Mouse (Mus musculus): ENCODE measurements around the gene Rb1. TPM values are rescaled to one million over a fixed set of nuclear protein-coding genes. Genes with fewer than 3 reads are reported as not detected.
A peak's percentile ranks its signal among the peaks of the same experiment; 100 is the strongest.

The Rb1 gene
- polyA plus RNA-seq, 1 experiment from 2014 or later = 37.3 TPM

- Histone ChIP-seq H3K9ac (ENCODE audit: low read length) (no peak overlapping the region), H3K4me1 (replicated peaks; ENCODE audit: control insufficient read depth, insufficient read depth, low read length) (peaks cover 6% of the 10 kb centered on the region; the same call in 1 of the 2 replicates), H3K27me3 (ENCODE audit: control insufficient read depth, insufficient read depth, low read length) (no peaks in the 10 kb centered on the region), H3K4me2 (ENCODE audit: low read depth, low read length, severe bottlenecking) (no peak overlapping the region), H3K36me3 (ENCODE audit: control insufficient read depth, insufficient read depth, low read length) (no peaks in the 10 kb centered on the region), H3K9me3 (ENCODE audit: control insufficient read depth, low read length) (no peaks in the 10 kb centered on the region), H3K4me3 (ENCODE audit: low read depth, low read length) (no peak overlapping the region), H3K27ac (ENCODE audit: low read depth, low read length) (no peak overlapping the region)
- ATAC-seq (replicated peaks; ENCODE audit: low FRiP score) = peak; percentile 56; the same call in 1 of the 2 replicates
- WGBS = 32% methylated on average over 5 of the region's 5 CpGs
- no peak for DNase-seq (ENCODE audit: low spot score)
Observed at GRCm38 (mm10) chr14:73271807-73272206, 53.8 kb downstream of the Rb1 start.

- WGBS = 86% methylated on average over 3 of the region's 3 CpGs
- no peak overlapping the region for H3K27ac ChIP-seq (ENCODE audit: low read depth, low read length)
- peaks cover 2% of the 10 kb centered on the region for H3K36me3 ChIP-seq (ENCODE audit: control insufficient read depth, insufficient read depth, low read length)
- no peak overlapping the region for H3K4me2 ChIP-seq (ENCODE audit: low read depth, low read length, severe bottlenecking)
- DNase-seq (ENCODE audit: low spot score) (no peak), ATAC-seq (replicated peaks; ENCODE audit: low FRiP score) (no peak)
- H3K27me3 ChIP-seq (ENCODE audit: control insufficient read depth, insufficient read depth, low read length) = no peaks in the 10 kb centered on the region
- no peak overlapping the region for H3K4me3 ChIP-seq (ENCODE audit: low read depth, low read length)
- H3K4me1 ChIP-seq (replicated peaks; ENCODE audit: control insufficient read depth, insufficient read depth, low read length) = no peaks in the 10 kb centered on the region
- H3K9me3 ChIP-seq (ENCODE audit: control insufficient read depth, low read length) = no peaks in the 10 kb centered on the region; the same call in 1 of the 2 replicates
- no peak overlapping the region for H3K9ac ChIP-seq (ENCODE audit: low read length)
Observed at GRCm38 (mm10) chr14:73266166-73266565, 59.5 kb downstream of the Rb1 start.

- no peak overlapping the region for H3K9ac ChIP-seq (ENCODE audit: low read length)
- H3K4me2 ChIP-seq (ENCODE audit: low read depth, low read length, severe bottlenecking) = no peak overlapping the region
- no peaks in the 10 kb centered on the region for H3K4me1 ChIP-seq (replicated peaks; ENCODE audit: control insufficient read depth, insufficient read depth, low read length)
- H3K27me3 ChIP-seq (ENCODE audit: control insufficient read depth, insufficient read depth, low read length) = no peaks in the 10 kb centered on the region
- ATAC-seq (replicated peaks; ENCODE audit: low FRiP score) (no peak), DNase-seq (ENCODE audit: low spot score) (no peak)
- no peak overlapping the region for H3K4me3 ChIP-seq (ENCODE audit: low read depth, low read length)
- H3K27ac ChIP-seq (ENCODE audit: low read depth, low read length) = no peak overlapping the region
- no peaks in the 10 kb centered on the region; the same call in 1 of the 2 replicates for H3K9me3 ChIP-seq (ENCODE audit: control insufficient read depth, low read length)
- 93% methylated on average over 9 of the region's 9 CpGs for WGBS
- peaks cover 2% of the 10 kb centered on the region for H3K36me3 ChIP-seq (ENCODE audit: control insufficient read depth, insufficient read depth, low read length)
Observed at GRCm38 (mm10) chr14:73262210-73262609, 63.4 kb downstream of the Rb1 start.

- H3K9me3 ChIP-seq (ENCODE audit: control insufficient read depth, low read length) = no peaks in the 10 kb centered on the region
- no peak overlapping the region for H3K4me2 ChIP-seq (ENCODE audit: low read depth, low read length, severe bottlenecking)
- no peaks in the 10 kb centered on the region for H3K36me3 ChIP-seq (ENCODE audit: control insufficient read depth, insufficient read depth, low read length)
- WGBS = 72% methylated on average over 4 of the region's 4 CpGs
- no peak for ATAC-seq (replicated peaks; ENCODE audit: low FRiP score)
- H3K27me3 ChIP-seq (ENCODE audit: control insufficient read depth, insufficient read depth, low read length) = no peaks in the 10 kb centered on the region
- DNase-seq (ENCODE audit: low spot score) = no peak
- H3K4me3 ChIP-seq (ENCODE audit: low read depth, low read length) = no peak overlapping the region
- no peak overlapping the region for H3K27ac ChIP-seq (ENCODE audit: low read depth, low read length)
- no peak overlapping the region for H3K9ac ChIP-seq (ENCODE audit: low read length)
- no peaks in the 10 kb centered on the region for H3K4me1 ChIP-seq (replicated peaks; ENCODE audit: control insufficient read depth, insufficient read depth, low read length)
Observed at GRCm38 (mm10) chr14:73258181-73258580, 67.4 kb downstream of the Rb1 start.

DNA sequence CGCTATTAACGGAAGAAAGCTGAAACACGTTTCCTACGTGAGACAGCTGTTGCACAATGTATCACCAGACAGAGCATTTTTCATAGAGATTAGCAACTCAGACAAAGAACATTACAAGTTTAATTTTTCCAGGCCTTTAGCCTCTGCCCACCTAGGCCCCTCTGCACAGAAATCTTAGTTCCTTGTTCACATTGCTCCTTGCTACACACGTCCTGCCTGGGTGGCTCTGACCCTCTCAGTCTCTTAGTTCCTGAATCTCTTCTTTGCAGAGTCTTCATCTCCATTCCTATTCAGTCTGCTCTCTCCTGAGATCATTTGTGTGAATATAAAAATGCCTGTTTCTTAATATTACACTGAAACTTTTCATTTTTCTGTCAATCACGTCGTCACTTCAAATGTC lies 68.3 kb downstream of the Rb1 start:
- 79% methylated on average over 7 of the region's 7 CpGs for WGBS
- DNase-seq (ENCODE audit: low spot score) (no peak), ATAC-seq (replicated peaks; ENCODE audit: low FRiP score) (no peak)
- H3K9me3 ChIP-seq (ENCODE audit: control insufficient read depth, low read length) = no peaks in the 10 kb centered on the region
- no peak overlapping the region for H3K4me2 ChIP-seq (ENCODE audit: low read depth, low read length, severe bottlenecking)
- no peak overlapping the region for H3K4me3 ChIP-seq (ENCODE audit: low read depth, low read length)
- H3K27me3 ChIP-seq (ENCODE audit: control insufficient read depth, insufficient read depth, low read length) = no peaks in the 10 kb centered on the region
- H3K27ac ChIP-seq (ENCODE audit: low read depth, low read length) = no peak overlapping the region
- H3K4me1 ChIP-seq (replicated peaks; ENCODE audit: control insufficient read depth, insufficient read depth, low read length) = no peaks in the 10 kb centered on the region
- H3K36me3 ChIP-seq (ENCODE audit: control insufficient read depth, insufficient read depth, low read length) = no peaks in the 10 kb centered on the region; the same call in 1 of the 2 replicates
- H3K9ac ChIP-seq (ENCODE audit: low read length) = no peak overlapping the region

DNA sequence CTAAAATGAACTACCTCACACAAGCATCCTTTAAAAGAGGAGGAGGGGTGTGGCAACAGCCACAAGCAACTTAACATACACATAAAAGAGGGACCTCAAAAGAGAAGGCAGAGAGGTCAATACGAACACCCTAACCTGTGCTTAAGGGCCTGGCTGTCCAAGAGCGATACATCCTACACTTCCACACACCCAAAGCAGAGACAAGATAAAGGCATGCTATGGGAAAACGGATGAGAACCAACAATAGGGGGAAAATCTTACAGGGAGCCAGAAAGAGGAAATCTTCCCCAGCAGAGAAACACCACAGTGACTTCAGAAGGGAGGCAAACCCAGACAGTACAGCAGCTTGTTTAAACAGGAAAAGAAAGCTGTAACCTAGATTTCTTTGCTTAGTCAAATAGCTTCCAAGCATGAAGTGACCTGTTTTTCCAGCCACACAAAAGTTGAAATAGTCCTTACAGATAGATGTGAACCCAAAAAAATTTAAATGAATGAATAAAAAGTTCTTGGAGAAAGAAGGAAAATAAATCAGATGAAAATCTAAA lies 70.1 kb downstream of the Rb1 start:
- no peak overlapping the region for H3K9ac ChIP-seq (ENCODE audit: low read length)
- no peaks in the 10 kb centered on the region for H3K27me3 ChIP-seq (ENCODE audit: control insufficient read depth, insufficient read depth, low read length)
- H3K36me3 ChIP-seq (ENCODE audit: control insufficient read depth, insufficient read depth, low read length) = no peaks in the 10 kb centered on the region; the same call in 1 of the 2 replicates
- no peaks in the 10 kb centered on the region for H3K9me3 ChIP-seq (ENCODE audit: control insufficient read depth, low read length)
- no peak for ATAC-seq (replicated peaks; ENCODE audit: low FRiP score)
- H3K4me3 ChIP-seq (ENCODE audit: low read depth, low read length) = no peak overlapping the region
- H3K4me1 ChIP-seq (replicated peaks; ENCODE audit: control insufficient read depth, insufficient read depth, low read length) = no peaks in the 10 kb centered on the region
- WGBS = 69% methylated on average over 3 of the region's 3 CpGs
- no peak for DNase-seq (ENCODE audit: low spot score)
- H3K27ac ChIP-seq (ENCODE audit: low read depth, low read length) = no peak overlapping the region
- no peak overlapping the region for H3K4me2 ChIP-seq (ENCODE audit: low read depth, low read length, severe bottlenecking)

DNA sequence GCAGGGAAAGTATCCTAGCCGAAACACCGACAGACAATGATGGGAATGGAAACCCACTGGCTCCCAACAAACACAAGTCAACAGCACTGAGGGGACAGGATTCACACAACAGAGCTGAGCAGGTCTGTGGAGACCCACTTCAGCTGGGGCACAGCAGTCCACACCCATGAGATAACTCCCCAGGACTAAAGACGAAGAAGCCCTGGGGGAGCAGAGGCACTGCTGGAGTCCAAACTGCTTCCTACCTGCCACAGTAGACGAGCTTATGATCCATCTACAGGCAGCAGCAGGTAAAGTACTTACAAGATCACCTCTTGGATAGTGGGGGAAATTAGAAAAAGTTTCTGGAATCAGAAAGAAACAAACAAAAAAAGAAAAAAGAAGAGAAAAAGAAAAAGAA lies 71.2 kb downstream of the Rb1 start:
- ATAC-seq (replicated peaks; ENCODE audit: low FRiP score) = no peak
- H3K9ac ChIP-seq (ENCODE audit: low read length) = no peak overlapping the region
- 67% methylated on average over 4 of the region's 4 CpGs for WGBS
- H3K9me3 ChIP-seq (ENCODE audit: control insufficient read depth, low read length) = no peaks in the 10 kb centered on the region
- H3K27ac ChIP-seq (ENCODE audit: low read depth, low read length) = no peak overlapping the region
- no peaks in the 10 kb centered on the region; the same call in 1 of the 2 replicates for H3K36me3 ChIP-seq (ENCODE audit: control insufficient read depth, insufficient read depth, low read length)
- no peak for DNase-seq (ENCODE audit: low spot score)
- H3K4me3 ChIP-seq (ENCODE audit: low read depth, low read length) = no peak overlapping the region
- no peaks in the 10 kb centered on the region for H3K4me1 ChIP-seq (replicated peaks; ENCODE audit: control insufficient read depth, insufficient read depth, low read length)
- H3K27me3 ChIP-seq (ENCODE audit: control insufficient read depth, insufficient read depth, low read length) = no peaks in the 10 kb centered on the region
- H3K4me2 ChIP-seq (ENCODE audit: low read depth, low read length, severe bottlenecking) = no peak overlapping the region

DNA sequence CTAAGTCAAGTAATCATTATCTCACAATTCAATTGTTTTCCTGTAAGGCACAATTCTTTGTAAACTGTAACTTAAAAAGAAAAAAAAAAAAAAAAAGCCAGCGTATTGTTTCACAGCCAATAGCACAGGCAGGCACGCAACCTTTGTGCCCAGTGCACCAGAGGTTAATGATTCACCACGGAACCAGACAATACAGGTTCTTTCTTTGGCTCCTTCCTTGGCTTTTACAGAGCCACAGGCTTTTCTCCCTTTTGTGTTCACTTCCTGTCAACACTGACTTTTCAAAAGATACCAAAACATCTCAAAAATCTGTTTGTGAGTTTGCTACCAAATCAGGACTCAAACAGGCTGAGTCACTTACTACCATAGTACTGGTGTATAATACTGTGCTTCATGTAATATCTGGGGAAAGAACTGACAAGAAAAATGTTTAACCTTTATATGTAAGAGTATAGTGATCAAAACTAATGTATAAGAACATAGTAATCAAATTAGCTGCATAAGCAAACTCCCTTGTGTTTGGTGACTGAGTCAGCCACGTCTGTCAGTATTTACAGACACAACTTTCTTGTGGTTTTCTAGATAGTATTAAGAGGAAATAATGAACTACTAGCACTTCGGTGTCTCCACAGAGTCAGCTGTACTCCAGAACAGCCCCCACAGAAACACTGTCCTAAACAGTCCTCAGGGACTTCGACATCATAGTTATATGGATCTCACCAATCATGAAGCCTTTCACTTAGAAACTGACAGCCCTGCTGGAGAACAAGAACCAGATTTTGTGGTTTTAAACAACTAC lies 72.0 kb downstream of the Rb1 start:
- DNase-seq (ENCODE audit: low spot score) (no peak), ATAC-seq (replicated peaks; ENCODE audit: low FRiP score) (no peak)
- Histone ChIP-seq H3K27me3 (ENCODE audit: control insufficient read depth, insufficient read depth, low read length) (no peaks in the 10 kb centered on the region), H3K27ac (ENCODE audit: low read depth, low read length) (no peak overlapping the region), H3K9me3 (ENCODE audit: control insufficient read depth, low read length) (no peaks in the 10 kb centered on the region), H3K36me3 (ENCODE audit: control insufficient read depth, insufficient read depth, low read length) (no peaks in the 10 kb centered on the region; the same call in 1 of the 2 replicates), H3K9ac (ENCODE audit: low read length) (no peak overlapping the region), H3K4me2 (ENCODE audit: low read depth, low read length, severe bottlenecking) (no peak overlapping the region), H3K4me1 (replicated peaks; ENCODE audit: control insufficient read depth, insufficient read depth, low read length) (no peaks in the 10 kb centered on the region), H3K4me3 (ENCODE audit: low read depth, low read length) (no peak overlapping the region)
- WGBS = 48% methylated on average over 6 of the region's 6 CpGs

DNA sequence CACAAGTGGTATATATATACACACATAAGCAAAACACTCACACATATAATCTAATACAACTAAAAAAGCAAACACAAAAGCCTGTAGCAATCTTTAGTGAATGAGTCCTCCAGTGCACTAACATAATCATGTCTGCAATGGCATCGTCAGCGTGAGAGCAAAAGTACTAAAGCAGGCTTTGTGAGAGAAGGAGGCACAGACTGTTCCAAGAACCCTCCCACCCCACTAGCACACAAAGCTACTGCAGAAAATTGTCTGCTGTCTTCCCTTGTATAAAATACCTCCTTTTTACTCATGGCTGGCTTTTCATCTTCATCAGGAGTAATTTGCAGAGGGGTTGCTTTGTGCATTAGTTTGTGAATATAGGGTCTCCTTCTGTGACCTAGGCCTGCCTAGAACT lies 73.3 kb downstream of the Rb1 start:
- H3K4me2 ChIP-seq (ENCODE audit: low read depth, low read length, severe bottlenecking) = no peak overlapping the region
- H3K27ac ChIP-seq (ENCODE audit: low read depth, low read length) = no peak overlapping the region
- DNase-seq (ENCODE audit: low spot score) = no peak
- H3K9ac ChIP-seq (ENCODE audit: low read length) = no peak overlapping the region
- no peak overlapping the region for H3K4me3 ChIP-seq (ENCODE audit: low read depth, low read length)
- H3K9me3 ChIP-seq (ENCODE audit: control insufficient read depth, low read length) = no peaks in the 10 kb centered on the region
- H3K4me1 ChIP-seq (replicated peaks; ENCODE audit: control insufficient read depth, insufficient read depth, low read length) = no peaks in the 10 kb centered on the region
- no peaks in the 10 kb centered on the region; the same call in 1 of the 2 replicates for H3K36me3 ChIP-seq (ENCODE audit: control insufficient read depth, insufficient read depth, low read length)
- WGBS = 52% methylated on average over 2 of the region's 2 CpGs
- no peaks in the 10 kb centered on the region for H3K27me3 ChIP-seq (ENCODE audit: control insufficient read depth, insufficient read depth, low read length)
- ATAC-seq (replicated peaks; ENCODE audit: low FRiP score) = no peak

All from forebrain, embryonic 11.5 days (tissue).